Mouse (Mus musculus) layer of hippocampus, adult 9-11 months (tissue): Measurements from ENCODE around the gene Ahcy.
"Not testable (repeated sequence)": the region's sequence is repeated elsewhere in the genome, so short reads cannot be mapped to it uniquely, and the experiment has no call there.

ENCODE experiments used
- DNase-seq: peaks from one replicate; pipeline ENCODE4 v3.0.0; 2022

Gene Ahcy

GRCm38 (mm10) chr2:155073978-155074765 lies at the start of gene Ahcy:
TSS of gene Ahcy (minus strand) at chr2:155074497.
- peak; percentile 91 for DNase-seq

GRCm38 (mm10) chr2:155115216-155115830 lies 41.0 kb upstream of the Ahcy start:
- no peak for DNase-seq

DNA sequence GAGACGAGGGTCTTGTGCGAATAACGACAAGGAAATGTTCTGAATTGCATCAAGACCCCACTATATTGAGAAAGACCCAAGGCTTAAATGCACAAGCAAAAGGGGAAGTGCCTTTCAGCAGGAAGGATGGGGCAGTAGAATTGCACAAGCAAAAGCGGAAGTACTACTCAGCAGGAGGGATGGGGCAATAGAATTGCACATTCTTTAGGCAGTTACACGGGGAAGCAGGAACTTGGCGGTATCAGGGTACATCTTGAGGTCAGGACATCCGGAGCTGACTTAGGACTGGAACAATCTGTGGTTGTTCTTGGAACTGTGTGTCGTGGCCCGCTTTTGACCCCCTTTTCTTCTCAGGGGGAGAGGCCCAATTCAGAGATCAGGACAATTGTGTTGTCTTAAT lies 33.0 kb upstream of the Ahcy start:
- not testable (repeated sequence) for DNase-seq

DNA sequence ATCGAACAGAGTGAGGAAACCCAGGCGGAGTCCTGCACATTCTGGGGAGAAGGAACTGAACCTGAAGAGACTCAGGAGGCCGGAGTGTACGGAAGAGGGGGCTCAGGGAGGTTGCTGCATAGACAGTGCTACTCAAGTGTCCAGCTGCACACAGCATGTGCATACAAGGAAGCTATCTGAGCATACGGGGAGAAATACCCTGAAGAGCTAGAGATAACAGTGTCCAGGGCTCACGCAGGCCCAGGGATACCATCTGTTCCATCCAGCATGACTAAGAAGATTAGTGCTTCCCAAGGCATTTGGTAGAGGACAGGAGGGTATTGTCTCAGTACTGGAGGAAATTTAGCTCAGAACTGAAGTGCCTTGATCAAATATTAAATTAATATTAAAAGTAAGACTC lies 29.3 kb upstream of the Ahcy start:
- DNase-seq: no peak

DNA sequence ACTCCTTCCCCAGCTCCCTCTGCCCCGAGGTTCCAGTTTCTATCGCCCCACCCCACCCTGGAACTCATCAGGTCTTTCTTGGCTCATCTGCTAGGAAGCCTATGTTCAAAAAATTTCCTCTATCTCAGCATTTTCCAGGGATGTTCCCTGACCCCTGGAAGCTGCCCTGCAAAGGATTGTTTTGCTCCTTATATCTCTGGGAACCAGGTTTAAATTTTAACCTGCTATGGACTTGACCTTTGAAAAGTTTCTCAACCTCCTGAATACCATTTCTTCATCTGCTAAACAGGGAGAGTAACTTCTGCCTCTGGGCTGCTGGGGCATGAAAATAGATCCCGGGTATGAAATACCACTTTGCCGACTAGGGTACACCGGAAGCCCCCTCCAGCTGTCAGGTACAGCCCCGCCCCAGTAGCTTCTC lies 27.5 kb upstream of the Ahcy start:
- DNase-seq: no peak

GRCm38 (mm10) chr2:155100796-155101259 lies 26.5 kb upstream of the Ahcy start:
- no peak for DNase-seq

DNA sequence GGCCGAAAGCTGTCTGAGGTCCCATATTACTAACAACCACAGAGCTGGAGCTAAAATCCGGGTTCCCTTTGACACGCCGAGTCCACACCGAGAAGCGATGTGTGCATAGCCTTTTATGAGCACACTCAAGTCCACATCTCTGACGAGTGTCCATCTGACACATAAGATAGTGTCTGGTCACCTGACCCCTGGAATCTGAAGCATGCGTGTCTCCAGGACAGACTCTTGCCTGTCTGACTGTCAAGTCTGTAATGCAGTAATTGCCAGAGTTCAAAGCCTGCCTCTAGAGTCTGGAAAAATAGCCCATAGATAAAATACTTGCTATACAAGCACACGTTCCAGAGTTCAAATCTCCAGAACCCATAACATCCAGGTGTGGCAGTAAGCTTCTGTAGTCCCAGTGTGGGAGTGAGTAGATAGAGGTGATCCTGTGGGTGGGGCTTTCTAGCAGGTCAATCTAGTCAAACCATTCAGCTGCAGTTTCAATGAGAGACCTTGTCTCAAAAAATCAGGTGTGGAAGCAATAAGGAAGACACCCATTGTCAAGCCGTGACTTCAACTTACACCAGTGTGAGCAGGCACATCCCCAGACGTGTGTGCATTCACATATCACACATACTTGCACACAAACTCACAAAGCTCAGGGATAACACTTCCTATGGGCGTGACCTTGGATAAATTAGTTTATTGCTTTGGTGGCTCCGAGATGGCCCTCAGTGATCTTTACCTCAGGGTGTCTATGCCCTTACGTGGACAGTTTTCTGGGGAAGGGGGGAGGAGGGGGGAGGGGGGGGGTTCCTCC lies 25.9 kb upstream of the Ahcy start:
- DNase-seq: no peak

GRCm38 (mm10) chr2:155099421-155099820 lies 25.1 kb upstream of the Ahcy start:
- DNase-seq: peak; percentile 86

DNA sequence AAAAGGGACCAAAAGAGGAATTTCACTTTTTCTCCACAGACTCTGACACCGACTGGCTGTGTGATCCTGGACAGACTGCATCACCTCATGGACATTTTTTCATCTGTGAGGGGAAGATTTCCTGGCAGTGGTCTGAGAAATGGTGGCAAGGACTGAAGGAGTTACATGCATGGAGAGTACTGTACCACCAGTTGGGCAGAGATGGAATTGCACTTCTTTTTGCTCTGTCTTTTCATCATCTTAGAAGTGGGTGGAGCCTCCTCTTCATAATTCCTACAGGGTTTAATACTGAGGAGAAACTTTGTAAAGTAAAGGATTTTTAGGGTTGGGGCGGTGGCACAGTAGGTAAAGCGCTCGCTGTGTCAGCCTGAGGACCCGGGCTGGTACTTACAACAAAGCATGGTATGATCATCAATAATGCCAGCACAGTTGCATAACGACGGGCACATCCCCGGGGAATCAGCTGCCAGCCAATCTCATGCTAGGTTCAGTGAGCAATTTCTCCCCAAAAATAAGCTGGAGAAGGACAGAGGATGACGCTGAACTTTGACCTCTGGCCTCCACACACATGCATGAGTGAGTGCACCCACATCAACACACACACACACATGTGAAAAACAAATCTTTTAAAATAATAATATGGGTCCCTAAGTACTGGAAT lies 24.6 kb upstream of the Ahcy start:
- DNase-seq: no peak

- DNase-seq: no peak
Measured at GRCm38 (mm10) chr2:155093418-155093817, 19.1 kb upstream of the Ahcy start.

GRCm38 (mm10) chr2:155091743-155092075 lies 17.4 kb upstream of the Ahcy start:
- DNase-seq: no peak

DNA sequence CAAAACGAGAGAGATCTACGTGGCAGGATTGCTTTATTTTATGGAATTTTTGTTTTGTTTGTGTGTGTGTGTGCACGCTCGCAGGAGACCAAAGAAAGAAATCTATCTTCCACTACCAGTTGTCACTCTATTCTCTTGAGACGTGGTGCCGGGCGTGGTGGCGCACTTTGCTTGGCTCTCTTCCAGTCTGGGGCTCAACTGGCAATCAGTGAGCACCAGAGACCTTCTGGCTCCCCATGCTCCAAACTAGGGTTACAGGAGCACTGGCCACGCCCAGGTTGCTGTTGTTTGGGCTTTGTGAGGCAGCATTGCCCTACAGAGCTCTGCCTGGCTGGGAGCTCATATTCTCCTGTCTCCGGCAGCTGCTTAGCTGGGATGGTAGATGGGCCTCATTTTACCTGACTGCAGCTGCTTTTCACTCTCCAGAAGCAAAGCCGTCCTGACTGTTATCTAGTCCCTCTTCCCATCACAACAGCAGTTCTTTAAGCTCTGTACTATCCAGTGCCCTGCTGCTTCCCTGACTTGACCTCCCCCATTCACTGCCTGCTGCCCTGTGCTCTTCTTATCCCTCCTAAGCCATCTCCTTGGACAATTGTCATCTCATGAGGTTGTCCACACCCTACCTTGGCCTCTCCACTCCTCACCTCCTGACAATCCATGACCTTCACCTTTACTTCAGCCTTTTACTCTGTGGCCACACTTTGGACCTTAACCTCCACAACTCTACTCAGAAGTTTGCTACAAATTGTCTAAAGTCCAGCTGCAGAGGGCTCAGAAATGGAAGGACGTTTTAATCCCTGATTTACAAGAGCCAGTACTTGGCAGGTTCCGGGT lies 16.8 kb upstream of the Ahcy start:
- DNase-seq: no peak

GRCm38 (mm10) chr2:155088264-155088663 lies 14.0 kb upstream of the Ahcy start:
- no peak for DNase-seq

DNA sequence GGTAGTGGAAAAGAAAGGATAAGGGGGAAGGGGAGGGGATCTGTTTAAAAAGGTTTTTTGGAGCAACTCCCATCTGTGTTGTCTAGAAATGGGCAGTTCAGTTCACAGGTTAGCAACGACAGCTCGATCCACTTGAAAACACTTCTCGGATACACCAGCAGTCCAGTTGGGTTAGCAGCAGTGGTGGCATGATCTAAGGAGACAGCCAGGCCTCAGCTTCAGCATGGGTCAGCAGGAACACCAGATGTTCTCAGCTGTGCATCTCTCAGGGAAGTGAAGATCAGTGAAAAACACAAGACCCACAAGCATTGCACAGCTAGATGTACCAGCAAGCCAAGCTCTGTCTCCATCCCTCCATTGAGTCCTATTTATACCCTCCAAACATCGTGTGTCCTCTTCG lies 12.0 kb upstream of the Ahcy start:
- no peak for DNase-seq

DNA sequence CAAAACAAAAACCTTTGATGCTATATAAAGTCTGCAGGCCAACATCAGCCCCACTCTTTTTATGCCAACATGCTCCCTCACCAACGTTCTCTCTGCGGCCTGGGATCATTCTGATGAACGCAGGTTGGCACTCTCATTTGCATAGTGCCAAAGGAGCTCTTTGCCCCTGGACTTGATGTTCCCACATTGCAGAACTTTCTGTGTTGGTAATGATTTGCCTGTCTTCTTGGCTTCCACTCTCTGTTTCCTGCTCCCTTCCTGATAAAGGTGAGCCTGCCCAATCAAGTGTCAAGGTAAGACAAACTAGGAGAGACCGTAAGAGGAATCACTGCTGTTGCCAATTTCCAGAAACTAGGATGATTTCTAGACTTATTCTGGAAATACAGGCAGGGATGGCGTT lies 10.2 kb upstream of the Ahcy start:
- DNase-seq: no peak

DNA sequence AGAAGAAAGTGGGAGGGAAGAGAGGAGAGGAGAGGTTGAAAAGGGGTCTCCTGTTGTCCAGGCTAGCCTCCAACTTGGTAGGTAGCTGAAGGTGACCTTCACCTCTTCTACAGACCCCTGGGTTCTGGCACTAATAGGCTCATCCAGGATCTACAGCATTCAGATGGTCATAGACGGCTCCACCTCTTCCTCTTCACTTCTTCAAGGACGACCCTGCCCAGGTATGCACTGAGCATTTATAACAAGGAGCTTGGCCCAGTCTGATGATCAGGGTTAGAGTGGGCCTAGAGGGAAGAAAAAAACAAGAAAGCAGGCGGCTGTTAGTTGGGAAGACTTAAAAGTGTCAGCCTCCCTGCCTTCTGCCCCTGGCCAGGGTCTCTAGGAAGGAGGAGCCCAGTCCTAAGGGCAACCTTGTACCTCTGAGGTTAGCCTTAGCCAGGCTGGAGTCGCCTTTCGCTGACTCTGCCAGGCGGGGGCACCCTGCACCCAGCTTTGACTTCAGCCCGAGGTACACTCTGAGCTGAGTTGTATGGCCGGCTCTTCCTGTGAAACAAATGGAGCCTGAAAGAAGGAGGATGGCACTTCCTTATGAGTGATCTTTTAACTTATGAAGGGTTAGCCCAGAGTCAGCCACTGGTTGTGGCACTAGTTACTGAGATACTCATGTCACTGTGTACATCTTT lies 8.0 kb upstream of the Ahcy start:
- peak; percentile 39 for DNase-seq

GRCm38 (mm10) chr2:155081056-155081455 lies 6.8 kb upstream of the Ahcy start:
- no peak for DNase-seq

- no peak for DNase-seq
Measured at GRCm38 (mm10) chr2:155080179-155080530, 5.9 kb upstream of the Ahcy start.

DNA sequence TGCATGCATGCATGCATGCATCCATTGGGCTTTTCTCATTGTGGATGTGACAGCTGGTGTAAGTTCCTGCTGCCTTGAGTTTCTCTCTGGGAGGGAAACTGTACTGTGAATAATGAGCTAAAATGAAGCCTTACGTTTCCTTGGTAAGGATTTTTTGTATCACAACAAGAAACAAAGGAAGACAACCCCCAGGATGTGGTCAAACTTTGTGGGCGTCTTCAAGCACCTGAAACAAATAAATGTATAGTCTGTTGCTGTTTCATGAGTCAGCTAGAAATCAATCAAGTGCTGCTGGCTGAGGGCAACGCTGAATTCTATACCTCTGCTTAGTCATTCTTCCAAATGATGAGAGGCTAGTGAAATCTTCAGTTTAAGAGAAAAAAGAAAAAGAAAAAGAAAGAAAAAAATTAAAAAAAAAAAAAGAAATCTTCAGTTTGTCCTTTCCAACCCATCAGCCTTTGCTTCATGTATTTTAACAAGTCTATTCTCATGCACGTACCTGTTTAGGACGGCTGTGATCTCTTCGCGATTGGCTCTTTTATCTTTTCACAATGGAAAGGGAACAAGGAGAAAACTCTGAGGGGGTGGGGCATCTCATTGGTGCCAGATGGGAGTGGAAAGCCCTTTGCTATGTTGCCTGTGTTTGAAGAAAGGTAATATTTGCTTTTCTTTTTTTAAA lies 5.3 kb upstream of the Ahcy start:
- DNase-seq: no peak

GRCm38 (mm10) chr2:155075649-155076048 lies 1.4 kb upstream of the Ahcy start:
- DNase-seq: no peak

DNA sequence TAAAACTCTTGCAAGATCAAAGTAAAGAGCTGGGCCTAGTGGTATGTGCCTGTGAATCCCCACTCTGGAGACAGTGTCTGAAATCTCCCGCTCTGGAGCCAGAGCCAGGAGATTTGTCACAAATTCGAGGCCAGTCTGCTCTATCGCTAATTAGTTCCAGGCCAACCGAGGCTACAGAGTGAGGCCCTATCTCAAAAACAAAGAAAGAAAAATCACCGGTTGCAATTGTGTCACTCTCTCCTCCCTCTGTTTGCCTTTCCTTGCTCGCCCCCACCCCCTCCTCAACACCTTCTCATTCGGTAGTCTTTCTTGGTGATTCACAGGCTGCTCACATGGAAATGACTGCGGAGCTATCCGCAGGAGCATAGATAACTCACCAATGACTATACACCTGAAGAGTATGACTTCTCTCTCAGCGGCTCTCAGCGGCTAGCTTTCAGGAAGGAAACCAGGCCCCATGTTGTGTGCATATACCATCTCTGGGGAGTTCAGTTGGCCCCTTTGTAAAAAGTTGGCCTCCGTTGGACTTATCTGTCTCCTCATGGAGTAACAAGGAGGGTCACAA lies 551 bp upstream of the Ahcy start:
- DNase-seq: no peak
